In the genomic region with DNA sequence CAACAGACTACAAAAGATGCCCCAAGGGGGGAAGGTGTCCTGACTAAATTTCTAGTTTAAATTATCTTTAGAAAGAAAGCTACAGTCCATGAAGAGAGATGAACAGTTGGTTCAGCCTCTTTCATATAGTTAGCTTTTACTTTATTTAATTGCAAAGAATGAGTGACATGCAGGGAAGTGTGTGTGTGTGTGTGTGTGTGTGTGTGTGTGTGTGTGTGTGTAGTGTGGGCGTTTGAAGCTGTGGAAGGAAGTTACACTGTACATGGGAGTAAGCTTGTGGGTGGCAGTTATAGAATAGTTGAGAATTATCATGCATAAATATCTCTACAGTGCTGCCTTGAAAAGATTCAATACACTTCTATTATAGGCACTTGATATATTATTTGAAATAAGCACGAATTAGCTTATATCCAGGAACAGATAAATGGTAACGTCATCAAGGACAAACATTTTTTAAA, we compare ENCODE assay signal across 27 mouse cellular contexts. TPM values are rescaled to one million over a fixed set of nuclear protein-coding genes. Genes with fewer than 3 reads are reported as not detected.
DNase-seq lines count a peak whose midpoint lies in the region; ATAC-seq and TF ChIP-seq lines count a peak whose summit lies in the region.
"Had no signal": no experiment of that assay in that cellular context is flagged by ENCODE, and none has a peak within 500 bp of the region (broad histone marks: within the 10 kb centered on the region; RNA-seq: fewer than 3 reads in every experiment).

No protein-coding gene starts in this region.

- TF ChIP-seq POLR2A in bone marrow macrophage, adult 2 months (IDR thresholded peaks at IDR 0.05; ENCODE audit: borderline replicate concordance, low read depth, low read length), result no peak

- ATAC-seq in CD4-positive, CD25-positive, alpha-beta regulatory T cell, adult 4 months, result peak; percentile 50
- no peak for ATAC-seq in heart, embryonic 12.5 days (ENCODE audit: insufficient number of reproducible peaks, low FRiP score)
- ATAC-seq: hindbrain, embryonic 16.5 days; lung, postnatal 0 days had no signal

- no peaks in the 10 kb centered on the region for H3K27me3 ChIP-seq in hindbrain, embryonic 10.5 days (ENCODE audit: insufficient read depth, poor library complexity, severe bottlenecking)
- no peaks in the 10 kb centered on the region for H3K27me3 ChIP-seq in heart, embryonic 12.5 days (replicated peaks)
- H3K27me3 ChIP-seq: embryonic facial prominence, embryonic 13.5 days; heart, embryonic 13.5 days; limb, embryonic 12.5 days had no signal

- H3K4me1 ChIP-seq in bone marrow macrophage, adult 2 months (ENCODE audit: control insufficient read depth, insufficient read depth, low read length), result peaks cover 50% of the 10 kb centered on the region
- no peaks in the 10 kb centered on the region for H3K4me1 ChIP-seq in hindbrain, embryonic 10.5 days (replicated peaks)
- 0 out of 2 replicates have a peak, but pooled peaks cover 2% of the 10 kb centered on the region for H3K4me1 ChIP-seq in heart, embryonic 12.5 days (replicated peaks)
- H3K4me1 ChIP-seq: embryonic facial prominence, embryonic 13.5 days had no signal

- H3K4me2 ChIP-seq in heart, embryonic 12.5 days, result no peak overlapping the region
- H3K4me2 ChIP-seq: embryonic facial prominence, embryonic 13.5 days; heart, embryonic 13.5 days; limb, embryonic 12.5 days had no signal

- H3K9ac ChIP-seq in heart, embryonic 12.5 days, result no peak overlapping the region
- H3K9ac ChIP-seq: embryonic facial prominence, embryonic 13.5 days; heart, embryonic 13.5 days; limb, embryonic 12.5 days had no signal

- H3K4me3 ChIP-seq in bone marrow macrophage, adult 2 months (ENCODE audit: insufficient read depth, low read length), result no peak overlapping the region
- no peak overlapping the region for H3K4me3 ChIP-seq in hindbrain, embryonic 10.5 days
- no peak overlapping the region for H3K4me3 ChIP-seq in heart, embryonic 12.5 days
- H3K4me3 ChIP-seq: embryonic facial prominence, embryonic 13.5 days; gastrocnemius, adult 2 months; heart, adult 2 months; heart, embryonic 13.5 days; layer of hippocampus, adult 2 months; left cerebral cortex, adult 2 months; limb, embryonic 12.5 days had no signal

- 80% methylated on average over 3 of the region's 3 CpGs for WGBS in hindbrain, embryonic 10.5 days
- 76% methylated on average over 3 of the region's 3 CpGs for WGBS in heart, embryonic 12.5 days

- no peak for TF ChIP-seq CTCF in bone marrow macrophage, adult 2 months (IDR thresholded peaks at IDR 0.05; ENCODE audit: low read depth, low read length)

- peak; percentile 47 to 49 for DNase-seq in right cerebral cortex, postnatal 10 days (ENCODE audit: low spot score in 2 of 2)
- no peak for DNase-seq in right cerebral cortex, postnatal 25 days
- DNase-seq in hindbrain, embryonic 10.5 days (ENCODE audit: low spot score), result no peak
- no peak for DNase-seq in lung, postnatal 4 days
- DNase-seq: adrenal gland, adult 8-10 months; cerebellum, adult 18-20 months; cerebellum, postnatal 10 days; gastrocnemius, adult 2 months; heart, adult 2 months; heart, postnatal 10 days; kidney, adult 11 months; kidney, postnatal 36 days; midbrain, embryonic 14.5 days; right cerebral cortex, postnatal 14 days; thymus, adult 18-20 months; thymus, postnatal 25 days had no signal

- H3K36me3 ChIP-seq in hindbrain, embryonic 10.5 days, result no peaks in the 10 kb centered on the region
- H3K36me3 ChIP-seq in heart, embryonic 12.5 days, result no peaks in the 10 kb centered on the region
- H3K36me3 ChIP-seq: embryonic facial prominence, embryonic 13.5 days; heart, embryonic 13.5 days; limb, embryonic 12.5 days had no signal

- H3K27ac ChIP-seq in bone marrow macrophage, adult 2 months (ENCODE audit: insufficient read depth, low read depth, low read length), result peak overlapping the region; percentile 66
- no peak overlapping the region for H3K27ac ChIP-seq in hindbrain, embryonic 10.5 days
- no peak overlapping the region for H3K27ac ChIP-seq in heart, embryonic 12.5 days (ENCODE audit: poor library complexity, severe bottlenecking)
- H3K27ac ChIP-seq: embryonic facial prominence, embryonic 13.5 days; gastrocnemius, adult 2 months; heart, adult 2 months; heart, embryonic 13.5 days; layer of hippocampus, adult 2 months; left cerebral cortex, adult 2 months; limb, embryonic 12.5 days; stomach, postnatal 0 days had no signal

- H3K9me3 ChIP-seq in hindbrain, embryonic 10.5 days, result no peaks in the 10 kb centered on the region
- H3K9me3 ChIP-seq in heart, embryonic 12.5 days (replicated peaks), result no peaks in the 10 kb centered on the region
- H3K9me3 ChIP-seq: embryonic facial prominence, embryonic 13.5 days; heart, embryonic 13.5 days; limb, embryonic 12.5 days had no signal

RNA-seq across cellular contexts. Expression of a gene that starts 14.1 kb away (rescaled TPM):
- 1,000 to 10,000 TPM in 1 of 2 experiments, 100 to 1,000 TPM in 1; 862 to 1,011 TPM for polyA plus RNA-seq in CD4-positive, CD25-positive, alpha-beta regulatory T cell, adult 4 months (2017; shearing (Covaris generic))
- 668 and 730 TPM in 2 replicates for polyA plus RNA-seq in bone marrow macrophage, adult 2 months (2012; ENCODE audit: insufficient read depth, insufficient read length, missing spikeins)
- 34.7 and 39.3 TPM in 2 replicates for polyA plus RNA-seq in hindbrain, embryonic 10.5 days (2016; fragmentation: Nextera tagmentation; extraction: Ambion mirVana)
- polyA plus RNA-seq in heart, embryonic 12.5 days (2016; fragmentation: Nextera tagmentation; extraction: Ambion mirVana), result 77.4 and 78.4 TPM in 2 replicates

Comparison
In these comparisons a context has a peak if more than half of its experiments do, and no peak if none do; other contexts are left out.
1. DNase-seq: peak in right cerebral cortex, postnatal 10 days (2 of 2); none in right cerebral cortex, postnatal 25 days (single experiment), hindbrain, embryonic 10.5 days (single experiment) and lung, postnatal 4 days (0 of 2).